Mouse (Mus musculus) liver, adult (tissue): Measurements from ENCODE around the gene C8g.

ENCODE experiments used
- GATA4 ChIP-seq: IDR thresholded peaks from 2 replicates; pipeline ENCODE4 v1.6.1; 2014; ENCODE audit warnings: mild to moderate bottlenecking, low read length; ENCODE audit not compliant: insufficient replicate concordance

The C8g gene

GRCm38 (mm10) chr2:25509912-25510311 is 8.4 kb upstream of the C8g start:
- no peak for TF ChIP-seq GATA4

DNA sequence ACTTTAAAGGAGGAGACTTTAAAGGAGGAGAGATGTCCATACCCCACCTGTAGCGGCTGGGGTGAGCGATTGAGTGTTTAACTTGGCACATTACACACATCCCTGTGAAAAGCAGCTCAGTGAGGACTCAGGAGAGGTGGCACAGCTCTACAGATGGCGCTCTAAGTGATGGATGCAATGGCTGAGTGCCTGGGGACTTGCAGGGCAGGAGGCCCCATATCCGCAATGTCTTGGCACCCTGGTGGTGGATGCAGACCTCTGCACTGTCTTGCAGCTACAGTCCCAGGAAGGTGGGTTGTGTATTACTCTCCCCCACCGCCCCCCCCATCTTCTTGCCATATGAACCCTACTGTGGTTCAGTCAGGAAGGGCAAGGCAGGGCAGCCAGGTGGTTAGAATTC is 5.4 kb upstream of the C8g start:
- no peak for TF ChIP-seq GATA4

DNA sequence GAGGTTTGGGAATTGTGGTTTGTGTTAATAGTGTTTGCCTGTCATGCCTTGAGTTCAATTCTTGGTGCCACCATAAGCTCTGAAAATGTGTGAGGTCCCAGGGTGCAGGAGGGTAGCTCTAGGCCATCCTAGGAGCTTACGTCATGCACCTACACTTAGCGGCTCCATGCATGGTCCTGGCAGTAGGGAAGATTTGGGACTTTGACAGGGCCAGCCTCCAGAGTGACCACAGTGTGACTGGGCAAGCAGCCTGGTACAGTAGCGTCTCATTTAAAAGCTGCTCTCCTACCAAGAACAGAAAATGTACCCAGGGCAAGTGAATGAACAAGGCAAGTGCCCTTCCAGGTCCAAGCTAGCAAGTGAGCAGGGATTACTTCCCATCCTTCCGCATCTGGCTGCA is 4.3 kb upstream of the C8g start:
- no peak for TF ChIP-seq GATA4

DNA sequence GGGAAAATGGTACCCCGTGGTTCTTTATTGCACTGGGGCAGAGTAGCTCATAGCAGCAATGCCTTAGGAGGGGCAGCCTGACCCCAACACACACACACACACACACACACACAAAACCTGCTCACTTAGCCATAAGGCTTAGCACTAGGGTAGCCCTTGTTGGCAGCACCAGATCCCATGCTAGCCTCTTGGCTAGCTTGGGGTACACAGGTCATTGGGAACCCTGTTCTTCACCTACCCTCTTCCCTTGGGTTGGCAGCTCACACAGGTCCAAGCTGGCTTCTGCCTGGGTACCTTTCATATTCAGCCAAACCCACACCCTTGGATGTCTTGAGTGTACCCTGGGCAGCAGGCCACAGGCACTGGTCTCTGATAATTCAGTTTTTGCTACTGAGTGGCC is 3.5 kb upstream of the C8g start:
- TF ChIP-seq GATA4, result no peak

GRCm38 (mm10) chr2:25504538-25504937 is 3.0 kb upstream of the C8g start:
- TF ChIP-seq GATA4, result no peak

- TF ChIP-seq GATA4, result no peak
Observed at GRCm38 (mm10) chr2:25502726-25503125, 1.2 kb upstream of the C8g start.

- TF ChIP-seq GATA4, result no peak
Observed at GRCm38 (mm10) chr2:25500576-25501405, 728 bp downstream of the C8g start, which contains the start of gene Fbxw5. Gene Fbxw5, plus strand, starts transcription at chr2:25500750.

DNA sequence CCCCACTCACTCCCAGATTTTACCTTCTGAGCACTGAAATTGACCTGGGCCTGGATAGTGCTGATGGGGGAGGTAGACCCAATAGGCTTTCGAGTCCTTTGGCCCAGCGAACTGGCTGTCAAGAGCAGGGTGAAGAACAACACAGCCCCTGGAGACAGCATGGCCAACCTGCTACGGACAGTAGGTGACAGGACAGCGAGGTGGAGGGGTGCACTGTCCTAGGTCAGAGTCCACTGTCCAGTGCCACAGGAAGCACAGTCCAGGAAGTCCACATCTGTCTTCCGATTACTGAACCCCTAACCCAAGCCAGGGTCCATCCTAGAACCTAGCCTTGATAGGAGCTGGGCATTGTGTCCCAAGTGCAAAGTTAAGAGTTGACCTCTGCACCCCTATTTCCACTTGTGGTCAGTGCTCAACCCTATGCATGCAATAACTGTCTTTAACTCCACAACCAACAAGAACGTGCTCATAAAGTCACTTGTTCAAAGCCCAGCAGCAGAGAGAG is 1.4 kb downstream of the C8g start:
- TF ChIP-seq GATA4, result no peak

- no peak for TF ChIP-seq GATA4
Observed at GRCm38 (mm10) chr2:25498622-25499478, 2.7 kb downstream of the C8g start.

- no peak for TF ChIP-seq GATA4
Observed at GRCm38 (mm10) chr2:25497846-25498575, 3.5 kb downstream of the C8g start.

DNA sequence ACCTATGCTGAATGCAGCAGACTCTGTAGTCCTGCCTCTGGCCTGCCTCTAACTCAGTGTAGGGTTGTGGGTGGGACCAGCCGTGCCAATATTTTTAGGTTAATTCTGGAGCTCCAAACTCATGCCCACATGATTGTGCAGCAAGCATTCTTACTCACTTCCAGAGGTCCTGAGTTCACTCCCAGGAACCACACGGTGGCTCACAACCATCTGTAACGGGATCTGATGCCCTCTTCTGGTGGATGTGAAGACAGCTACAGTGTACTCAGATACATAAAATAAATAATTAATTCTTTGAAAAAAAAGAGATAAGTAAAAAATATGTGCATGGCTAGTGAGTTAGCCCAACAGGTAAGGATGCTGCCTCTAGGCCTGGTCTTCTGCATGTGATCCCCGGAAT is 5.1 kb downstream of the C8g start:
- no peak for TF ChIP-seq GATA4

GRCm38 (mm10) chr2:25493476-25493961 is 8.0 kb downstream of the C8g start, which contains the start of gene Lcn12:
Gene Lcn12, minus strand, starts transcription at chr2:25493911.
- no peak for TF ChIP-seq GATA4

DNA sequence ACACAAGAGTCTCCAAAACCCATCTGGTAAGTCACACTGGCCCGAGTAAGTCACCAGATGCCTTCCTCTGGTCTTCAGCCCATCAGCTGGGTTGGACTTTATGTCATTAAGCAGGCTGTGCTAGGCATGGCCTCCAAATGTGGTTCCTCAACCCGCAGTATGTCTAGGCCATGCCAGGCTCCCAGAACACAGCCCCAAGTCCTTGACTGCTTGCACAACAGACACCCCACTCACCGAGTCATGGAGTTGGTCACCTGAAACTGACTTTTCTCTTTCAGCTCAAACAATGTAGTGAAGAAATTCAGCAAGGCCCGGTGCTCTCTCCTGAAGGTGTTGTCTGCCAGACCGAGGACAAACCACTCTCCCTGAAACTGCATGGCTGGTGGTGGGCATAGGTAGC is 8.5 kb downstream of the C8g start:
- TF ChIP-seq GATA4, result no peak

- no peak for TF ChIP-seq GATA4
Observed at GRCm38 (mm10) chr2:25488671-25489068, 12.8 kb downstream of the C8g start.
